Mouse (Mus musculus) midbrain, embryonic 13.5 days (tissue): ENCODE results near the gene Ankrd13b. TPM values are rescaled to one million over a fixed set of nuclear protein-coding genes. Genes with fewer than 3 reads are reported as not detected.

Experiments
- ATAC-seq: fragments of 200-750 bp; cut with Nextera tagmentation; 2 replicates; pipeline ENCODE4 v1.8.0; 2017; ENCODE audit warnings: mild to moderate bottlenecking, moderate TSS enrichment, moderate library complexity
- H3K27ac ChIP-seq: fragments of 300-500 bp; sonication (generic); 2 replicates; pipeline ENCODE4 v1.5.1; 2015; ENCODE audit warnings: inconsistent platforms, mild to moderate bottlenecking, moderate library complexity
- H3K27me3 ChIP-seq: fragments of 300-500 bp; sonication (generic); 2 replicates; pipeline ENCODE4 v1.6.1; 2015; ENCODE audit warnings: mild to moderate bottlenecking, inconsistent platforms
- H3K36me3 ChIP-seq: fragments of 300-500 bp; sonication (generic); 2 replicates; pipeline ENCODE4 v1.6.1; 2015; ENCODE audit warnings: mild to moderate bottlenecking, inconsistent platforms
- H3K4me1 ChIP-seq: fragments of 300-500 bp; sonication (generic); replicated peaks from 2 replicates; pipeline ENCODE4 v1.6.1; 2015; ENCODE audit warnings: inconsistent platforms
- H3K4me2 ChIP-seq: fragments of 300-500 bp; sonication (generic); replicated peaks from 2 replicates; pipeline ENCODE4 v1.6.1; 2015; ENCODE audit warnings: moderate library complexity, mild to moderate bottlenecking, inconsistent platforms
- H3K4me3 ChIP-seq: fragments of 300-500 bp; sonication (generic); replicated peaks from 2 replicates; pipeline ENCODE4 v1.5.1; 2015; ENCODE audit warnings: mild to moderate bottlenecking, inconsistent platforms
- H3K9ac ChIP-seq: fragments of 300-500 bp; sonication (generic); replicated peaks from 2 replicates; pipeline ENCODE4 v1.6.1; 2015; ENCODE audit warnings: mild to moderate bottlenecking, inconsistent platforms
- H3K9me3 ChIP-seq: fragments of 300-500 bp; sonication (generic); 2 replicates; pipeline ENCODE4 v1.6.1; 2016; ENCODE audit warnings: mild to moderate bottlenecking, inconsistent platforms
- WGBS: fragments of 180-500 bp; shearing (Covaris S2); methylation state at CpG from one replicate; pipeline ENCODE4 v1.1.7; 2015; 5-methylcytosine and 5-hydroxymethylcytosine counted together
- polyA plus RNA-seq: library from polyadenylated mRNA; unstranded; fragments of >200 nt; fragmentation: Nextera tagmentation; extraction: Ambion mirVana; gene quantifications from 2 replicates; pipeline ENCODE4 v1.2.1, GENCODE M21; 2015

Gene Ankrd13b
- polyA plus RNA-seq, 1 experiment from 2014 or later: 27.6 TPM

- WGBS: 89% methylated on average over 22 of the region's 22 CpGs
- H3K9me3 ChIP-seq: no peaks in the 10 kb centered on the region
- H3K9ac ChIP-seq: no peak overlapping the region
- H3K36me3 ChIP-seq: peaks cover 62% of the 10 kb centered on the region
- no peak for ATAC-seq
- no peak overlapping the region for H3K4me3 ChIP-seq
- H3K27me3 ChIP-seq: no peaks in the 10 kb centered on the region
- no peak overlapping the region for H3K4me2 ChIP-seq
- H3K4me1 ChIP-seq: peaks cover 15% of the 10 kb centered on the region
- H3K27ac ChIP-seq: no peak overlapping the region
These were observed 16.0 kb upstream of the Ankrd13b start for GRCm38 (mm10) chr11:77505291-77505980.

GRCm38 (mm10) chr11:77504377-77504776, 14.9 kb upstream of the Ankrd13b start:
- Histone ChIP-seq H3K27ac (no peak overlapping the region), H3K9me3 (no peaks in the 10 kb centered on the region), H3K4me1 (peaks cover 21% of the 10 kb centered on the region), H3K36me3 (peaks cover 73% of the 10 kb centered on the region), H3K9ac (no peak overlapping the region), H3K4me2 (no peak overlapping the region), H3K4me3 (no peak overlapping the region), H3K27me3 (no peaks in the 10 kb centered on the region)
- WGBS: 97% methylated on average over 19 of the region's 19 CpGs
- ATAC-seq: no peak

- Histone ChIP-seq H3K27me3 (no peaks in the 10 kb centered on the region), H3K9me3 (no peaks in the 10 kb centered on the region), H3K27ac (no peak overlapping the region), H3K4me3 (no peak overlapping the region), H3K36me3 (peaks cover 80% of the 10 kb centered on the region), H3K4me2 (no peak overlapping the region), H3K9ac (no peak overlapping the region), H3K4me1 (peaks cover 25% of the 10 kb centered on the region)
- no peak for ATAC-seq
- 73% methylated on average over 3 of the region's 3 CpGs for WGBS
These were observed 14.0 kb upstream of the Ankrd13b start for GRCm38 (mm10) chr11:77503511-77503910.

GRCm38 (mm10) chr11:77502481-77502880, 13.0 kb upstream of the Ankrd13b start:
- H3K4me1 ChIP-seq: peaks cover 30% of the 10 kb centered on the region
- WGBS: 84% methylated on average over 6 of the region's 6 CpGs
- no peak overlapping the region for H3K4me3 ChIP-seq
- no peak overlapping the region; the same call in 1 of the 2 replicates for H3K27ac ChIP-seq
- no peak overlapping the region for H3K9ac ChIP-seq
- H3K4me2 ChIP-seq: no peak overlapping the region
- peaks cover 75% of the 10 kb centered on the region for H3K36me3 ChIP-seq
- no peaks in the 10 kb centered on the region for H3K9me3 ChIP-seq
- H3K27me3 ChIP-seq: no peaks in the 10 kb centered on the region
- no peak for ATAC-seq

GRCm38 (mm10) chr11:77501971-77502370, 12.5 kb upstream of the Ankrd13b start:
- Histone ChIP-seq H3K9ac (no peak overlapping the region), H3K4me2 (no peak overlapping the region), H3K9me3 (no peaks in the 10 kb centered on the region), H3K27me3 (no peaks in the 10 kb centered on the region), H3K27ac (no peak overlapping the region), H3K36me3 (peaks cover 73% of the 10 kb centered on the region), H3K4me3 (no peak overlapping the region), H3K4me1 (peaks cover 35% of the 10 kb centered on the region)
- WGBS: 91% methylated on average over 4 of the region's 4 CpGs
- ATAC-seq: no peak

DNA sequence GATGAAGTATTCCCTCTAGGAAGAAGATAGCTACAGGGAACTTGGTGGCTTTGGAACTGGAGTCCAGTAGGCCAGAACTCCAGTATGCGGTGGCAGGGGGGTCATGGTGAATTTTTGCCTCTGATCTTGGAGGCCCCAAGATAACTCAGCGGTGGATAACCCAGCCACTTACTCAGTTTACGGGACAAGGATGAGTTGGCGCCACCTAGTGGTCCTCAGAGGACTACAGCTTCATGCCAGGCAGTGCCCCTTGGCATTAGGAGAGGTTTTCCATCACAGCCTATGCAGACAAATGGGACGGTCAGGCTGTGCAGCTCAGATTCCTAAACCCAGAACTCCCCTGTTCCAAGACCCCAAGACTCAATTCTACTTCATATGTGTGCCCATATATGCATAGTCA, 11.9 kb upstream of the Ankrd13b start:
- WGBS: 26% methylated on average over 5 of the region's 5 CpGs
- H3K9me3 ChIP-seq: no peaks in the 10 kb centered on the region
- no peaks in the 10 kb centered on the region for H3K27me3 ChIP-seq
- no peak overlapping the region for H3K4me2 ChIP-seq
- peak; percentile 44 for ATAC-seq
- H3K27ac ChIP-seq: peak overlapping the region; percentile 32; the same call in 1 of the 2 replicates
- no peak overlapping the region for H3K9ac ChIP-seq
- H3K4me1 ChIP-seq: peaks cover 39% of the 10 kb centered on the region
- peaks cover 67% of the 10 kb centered on the region for H3K36me3 ChIP-seq
- no peak overlapping the region for H3K4me3 ChIP-seq

GRCm38 (mm10) chr11:77500361-77501325, 11.2 kb upstream of the Ankrd13b start:
- H3K36me3 ChIP-seq: peaks cover 60% of the 10 kb centered on the region
- no peaks in the 10 kb centered on the region for H3K27me3 ChIP-seq
- peak overlapping the region; percentile 32; the same call in 1 of the 2 replicates for H3K27ac ChIP-seq
- no peak overlapping the region for H3K4me3 ChIP-seq
- peaks cover 46% of the 10 kb centered on the region for H3K4me1 ChIP-seq
- WGBS: 77% methylated on average over 17 of the region's 17 CpGs
- no peaks in the 10 kb centered on the region for H3K9me3 ChIP-seq
- ATAC-seq: 0 out of 2 replicates have a peak, but pooled peaks have one; percentile 18
- H3K4me2 ChIP-seq: no peak overlapping the region
- H3K9ac ChIP-seq: no peak overlapping the region; the same call in 1 of the 2 replicates

- no peak overlapping the region for H3K27ac ChIP-seq
- WGBS: 87% methylated on average over 7 of the region's 7 CpGs
- H3K9me3 ChIP-seq: no peaks in the 10 kb centered on the region
- no peaks in the 10 kb centered on the region for H3K27me3 ChIP-seq
- H3K4me1 ChIP-seq: peaks cover 59% of the 10 kb centered on the region
- H3K9ac ChIP-seq: no peak overlapping the region
- peaks cover 47% of the 10 kb centered on the region for H3K36me3 ChIP-seq
- no peak overlapping the region for H3K4me3 ChIP-seq
- no peak overlapping the region for H3K4me2 ChIP-seq
- ATAC-seq: no peak
These were observed 9.9 kb upstream of the Ankrd13b start for GRCm38 (mm10) chr11:77499354-77499753.

DNA sequence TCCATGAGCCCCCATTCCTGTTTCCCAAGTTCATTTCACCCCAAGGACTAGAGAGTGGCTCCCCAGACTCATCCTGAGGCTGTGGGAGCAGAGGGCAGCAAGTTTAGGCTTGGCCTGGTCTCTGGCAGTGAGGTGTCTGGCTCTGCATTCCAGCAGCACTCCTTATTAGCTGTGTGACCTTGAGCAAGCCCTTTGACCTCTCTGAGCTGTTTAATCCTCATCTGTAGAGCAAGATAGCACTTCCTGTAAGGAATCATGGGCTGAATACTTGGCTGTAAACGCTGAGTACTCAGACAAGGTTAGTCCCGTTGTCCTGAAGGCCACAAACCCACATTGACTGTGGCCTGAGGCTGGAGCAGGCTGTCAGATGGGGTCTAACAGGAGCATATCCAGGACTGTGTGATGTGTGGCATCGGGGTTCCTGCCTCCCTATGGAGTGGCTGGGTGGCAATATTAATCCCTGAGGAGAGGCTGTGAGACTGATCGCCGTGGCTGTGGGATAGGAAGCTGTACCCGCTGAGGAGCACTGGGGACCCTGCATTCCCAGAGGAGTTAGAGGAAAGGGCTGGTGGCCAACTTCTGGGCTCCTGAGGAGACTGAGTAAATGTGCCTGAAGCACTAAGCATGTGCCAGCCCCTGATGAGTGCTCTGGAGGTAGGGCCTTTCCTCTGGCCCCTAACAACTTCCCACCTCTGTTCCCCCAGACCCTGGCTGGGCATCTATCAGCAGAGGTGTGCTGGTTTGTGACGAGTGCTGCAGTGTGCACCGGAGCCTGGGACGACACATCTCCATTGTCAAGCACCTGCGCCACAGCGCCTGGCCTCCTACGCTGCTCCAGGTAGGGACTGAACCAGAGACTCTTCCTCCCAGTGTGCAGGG, 9.0 kb upstream of the Ankrd13b start:
- Histone ChIP-seq H3K36me3 (peaks cover 38% of the 10 kb centered on the region), H3K4me1 (peaks cover 65% of the 10 kb centered on the region), H3K9ac (peak overlapping the region; percentile 36; the same call in 1 of the 2 replicates), H3K27me3 (no peaks in the 10 kb centered on the region), H3K4me2 (no peak overlapping the region), H3K9me3 (no peaks in the 10 kb centered on the region), H3K4me3 (no peak overlapping the region), H3K27ac (peak overlapping the region; percentile 44)
- no peak for ATAC-seq
- 69% methylated on average over 12 of the region's 12 CpGs for WGBS

DNA sequence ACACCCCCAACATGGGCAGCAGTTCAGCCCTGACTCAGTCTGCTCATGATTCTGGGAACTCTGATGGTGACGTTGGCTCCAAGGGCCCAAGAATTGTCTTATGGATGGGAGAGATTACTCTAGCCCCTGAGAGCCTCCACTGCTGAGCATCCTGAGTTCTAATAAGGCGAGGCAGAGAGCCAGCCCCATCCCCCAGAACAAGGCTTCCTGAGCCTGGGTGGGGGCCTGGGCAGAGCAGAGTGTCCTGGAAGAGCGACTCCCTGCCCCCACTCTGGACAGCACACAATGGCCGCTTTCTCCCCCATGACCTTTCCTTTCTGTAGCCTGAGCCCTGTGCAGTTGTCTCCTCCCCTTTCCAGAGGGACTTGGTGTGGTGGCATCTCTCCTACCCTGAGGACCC, 8.4 kb upstream of the Ankrd13b start:
- H3K9ac ChIP-seq: peak overlapping the region; percentile 36; the same call in 1 of the 2 replicates
- WGBS: 15% methylated on average over 4 of the region's 4 CpGs
- no peak for ATAC-seq

GRCm38 (mm10) chr11:77497341-77497756, 7.9 kb upstream of the Ankrd13b start:
- Histone ChIP-seq H3K36me3 (peaks cover 27% of the 10 kb centered on the region), H3K27me3 (no peaks in the 10 kb centered on the region), H3K27ac (peak overlapping the region; percentile 44; the same call in 1 of the 2 replicates), H3K4me2 (no peak overlapping the region), H3K4me3 (no peak overlapping the region), H3K9ac (no peak overlapping the region), H3K9me3 (no peaks in the 10 kb centered on the region), H3K4me1 (peaks cover 70% of the 10 kb centered on the region)
- no peak for ATAC-seq
- WGBS: 21% methylated on average over 6 of the region's 6 CpGs

More for the DNA sequence above, 8.4 kb upstream of the Ankrd13b start:
- peaks cover 32% of the 10 kb centered on the region for H3K36me3 ChIP-seq
- no peak overlapping the region for H3K4me2 ChIP-seq
- no peaks in the 10 kb centered on the region for H3K9me3 ChIP-seq
- peak overlapping the region; percentile 44 for H3K27ac ChIP-seq
- H3K4me1 ChIP-seq: peaks cover 65% of the 10 kb centered on the region
- H3K27me3 ChIP-seq: no peaks in the 10 kb centered on the region
- no peak overlapping the region for H3K4me3 ChIP-seq
